Comparison of ENCODE assay signal across 15 mouse cellular contexts in the genomic region with DNA sequence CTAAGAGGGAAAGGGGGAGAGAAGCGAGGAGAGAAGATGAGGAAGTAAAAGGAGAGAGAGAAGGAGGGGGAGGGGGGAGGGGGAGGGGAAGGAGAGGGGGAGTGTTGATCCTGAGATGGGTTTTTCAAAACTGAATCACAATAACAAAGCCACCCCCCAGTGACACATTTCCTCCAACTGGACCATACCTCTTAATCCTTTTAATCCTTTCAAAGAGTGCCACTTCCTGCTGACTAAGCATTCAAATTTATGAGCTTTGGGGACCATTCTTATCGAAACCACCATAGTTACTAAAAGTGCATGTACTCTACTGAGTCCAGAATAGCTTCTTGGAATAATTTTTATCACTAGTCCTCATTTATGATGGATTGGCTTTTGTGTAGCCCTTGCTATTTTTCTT.
"Had no signal": no experiment of that assay in that cellular context is flagged by ENCODE, and none has a peak within 500 bp of the region (broad histone marks: within the 10 kb centered on the region; RNA-seq: fewer than 3 reads in every experiment).

No protein-coding gene starts in this region.

- H3K4me2 ChIP-seq: neural tube, embryonic 15.5 days; stomach, embryonic 15.5 days had no signal

- H3K27me3 ChIP-seq: neural tube, embryonic 15.5 days; stomach, embryonic 15.5 days had no signal

- H3K4me3 ChIP-seq: neural tube, embryonic 15.5 days; stomach, embryonic 15.5 days had no signal

- H3K9ac ChIP-seq: neural tube, embryonic 15.5 days; stomach, embryonic 15.5 days had no signal

- H3K9me3 ChIP-seq: neural tube, embryonic 15.5 days; stomach, embryonic 15.5 days had no signal

- H3K27ac ChIP-seq: neural tube, embryonic 15.5 days; stomach, embryonic 15.5 days; stomach, postnatal 0 days had no signal

- H3K4me1 ChIP-seq: neural tube, embryonic 15.5 days; stomach, embryonic 15.5 days had no signal

- DNase-seq: retina, postnatal 1 day; right cerebral cortex, adult 18-20 months; right cerebral cortex, postnatal 14 days; right cerebral cortex, postnatal 25 days; right cerebral cortex, postnatal 4 days; spleen, adult 18-20 months; thymus, adult 18-20 months; thymus, adult 2 months; thymus, postnatal 14 days; thymus, postnatal 25 days; thymus, postnatal 36 days; thymus, postnatal 4 days had no signal

- H3K36me3 ChIP-seq: neural tube, embryonic 15.5 days; stomach, embryonic 15.5 days had no signal
